Mouse (Mus musculus) megakaryocyte-erythroid progenitor cell, adult 5-6 weeks (primary cell): ENCODE results near the gene 2010106E10Rik. TPM values are rescaled to one million over a fixed set of nuclear protein-coding genes. Genes with fewer than 3 reads are reported as not detected.

Source experiments
- ATAC-seq: replicated peaks from 2 replicates; pipeline ENCODE4 v1.8.0; 2016; ENCODE audit warnings: mild to moderate bottlenecking, inconsistent platforms; ENCODE audit not compliant: severe bottlenecking, poor library complexity, low FRiP score, low TSS enrichment
- total RNA-seq, 2 experiments: library from RNA; stranded (forward) in 1 of 2; stranded (reverse) in 1 of 2; fragments of 200-1000, 215-1000 nt in 1 of 2; fragments of >200 nt in 1 of 2; fragmentation: Nextera tagmentation in 1 of 2; gene quantifications; 2 replicates each; pipeline ENCODE4 v1.2.3; 2014 to 2017

Gene 2010106E10Rik
- total RNA-seq (2014; fragmentation: Nextera tagmentation): not detected in 2 replicates
- not detected in 2 replicates for total RNA-seq (2017)

DNA sequence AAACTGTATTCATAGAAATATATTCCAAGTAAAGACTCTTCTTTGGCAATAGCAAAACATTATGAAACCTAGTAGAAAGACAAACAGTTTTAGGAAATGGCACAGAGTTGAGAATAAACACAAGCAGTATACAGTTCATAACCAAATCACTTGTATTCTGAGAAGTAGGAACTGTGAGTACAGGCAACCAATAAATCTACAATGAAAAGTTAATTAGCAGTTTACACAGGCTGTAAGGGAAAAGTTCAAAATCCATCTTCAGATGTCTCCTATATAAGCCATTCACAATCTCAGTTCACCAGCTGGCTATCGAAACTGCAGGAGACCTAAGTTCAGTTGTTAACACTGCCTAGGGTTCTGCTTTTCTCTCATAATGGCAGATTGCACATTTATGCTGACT, at the start of gene 2010106E10Rik:
TSS of gene 2010106E10Rik (plus strand) at position 301 of the 400 bp plus-strand sequence.
- no peak for ATAC-seq

DNA sequence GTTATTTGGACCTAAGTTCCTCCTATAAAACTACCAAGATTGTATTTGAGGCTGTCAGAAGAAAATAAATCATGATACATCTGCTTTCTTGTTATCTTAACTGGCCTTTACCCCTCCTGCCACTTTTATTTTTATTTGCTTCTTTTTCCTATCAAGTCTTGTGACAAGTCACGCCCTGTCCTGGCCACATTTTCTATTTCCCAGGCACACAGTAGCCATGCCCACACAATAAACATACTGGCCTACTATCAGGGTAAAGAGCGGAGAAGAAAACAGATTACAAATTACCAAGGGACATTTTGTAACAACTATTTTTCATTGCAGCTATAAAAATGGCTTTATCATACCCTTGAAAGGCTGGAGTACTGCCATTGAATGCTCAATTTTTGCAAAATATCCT, 10.6 kb downstream of the 2010106E10Rik start:
- no peak for ATAC-seq

DNA sequence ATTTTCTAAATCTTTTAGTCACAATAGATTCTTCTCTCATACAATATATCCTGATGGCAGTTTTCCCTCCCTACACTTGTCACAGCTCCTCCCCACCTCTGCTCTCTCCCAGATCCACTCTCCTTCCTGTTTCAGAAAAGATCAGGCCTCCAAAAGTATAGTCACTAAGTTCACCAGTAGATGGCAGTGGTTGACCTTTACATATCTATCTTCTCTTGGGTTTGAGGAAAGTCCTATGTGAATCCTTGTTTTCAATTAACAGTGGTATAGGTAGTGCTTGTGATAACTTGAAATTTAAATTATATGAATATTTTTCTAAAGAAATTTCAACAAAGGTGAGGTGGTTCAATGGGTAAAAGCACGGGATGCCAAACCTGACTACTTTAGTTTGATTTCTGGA, 29.7 kb downstream of the 2010106E10Rik start:
- ATAC-seq: peak; percentile 65; the same call in 1 of the 2 replicates

DNA sequence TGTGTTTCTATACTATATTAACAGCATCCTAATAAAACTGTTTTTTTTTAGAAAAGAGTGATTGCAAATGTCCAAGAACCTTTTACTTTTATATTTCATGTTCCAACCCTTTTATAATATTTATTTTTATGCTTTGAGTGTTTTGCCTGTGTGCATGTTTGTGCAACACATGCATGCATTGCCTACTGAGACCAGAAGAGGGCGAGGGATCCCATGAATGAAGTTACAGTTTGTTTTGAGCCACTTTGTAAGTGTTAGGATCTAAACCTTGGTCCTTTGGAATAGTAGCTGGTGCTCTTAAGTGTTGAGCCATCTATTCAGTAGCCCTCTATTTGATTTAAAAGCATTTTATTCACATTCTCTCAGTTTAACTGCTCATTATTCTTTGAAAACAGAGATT, 48.0 kb downstream of the 2010106E10Rik start:
- no peak for ATAC-seq

DNA sequence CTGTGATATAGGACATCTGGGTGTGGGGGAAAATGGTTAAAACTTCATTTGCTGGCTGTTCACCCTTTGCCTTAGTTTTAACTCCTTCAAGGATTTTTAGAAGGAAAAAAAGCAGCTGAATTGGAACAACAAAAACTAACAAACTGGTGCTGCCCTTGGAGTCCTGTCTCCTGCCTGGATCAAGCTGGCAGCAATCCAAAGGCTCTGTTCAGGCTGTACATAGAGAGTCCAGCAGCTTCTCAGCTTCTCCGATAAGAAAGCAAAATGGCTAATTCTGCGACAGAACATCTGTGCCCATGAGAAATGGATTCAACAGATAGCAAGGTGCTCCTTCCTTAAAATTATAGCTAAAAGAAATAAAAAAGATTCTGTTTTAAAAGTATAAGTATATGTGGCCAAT, 72.6 kb downstream of the 2010106E10Rik start:
- no peak for ATAC-seq

DNA sequence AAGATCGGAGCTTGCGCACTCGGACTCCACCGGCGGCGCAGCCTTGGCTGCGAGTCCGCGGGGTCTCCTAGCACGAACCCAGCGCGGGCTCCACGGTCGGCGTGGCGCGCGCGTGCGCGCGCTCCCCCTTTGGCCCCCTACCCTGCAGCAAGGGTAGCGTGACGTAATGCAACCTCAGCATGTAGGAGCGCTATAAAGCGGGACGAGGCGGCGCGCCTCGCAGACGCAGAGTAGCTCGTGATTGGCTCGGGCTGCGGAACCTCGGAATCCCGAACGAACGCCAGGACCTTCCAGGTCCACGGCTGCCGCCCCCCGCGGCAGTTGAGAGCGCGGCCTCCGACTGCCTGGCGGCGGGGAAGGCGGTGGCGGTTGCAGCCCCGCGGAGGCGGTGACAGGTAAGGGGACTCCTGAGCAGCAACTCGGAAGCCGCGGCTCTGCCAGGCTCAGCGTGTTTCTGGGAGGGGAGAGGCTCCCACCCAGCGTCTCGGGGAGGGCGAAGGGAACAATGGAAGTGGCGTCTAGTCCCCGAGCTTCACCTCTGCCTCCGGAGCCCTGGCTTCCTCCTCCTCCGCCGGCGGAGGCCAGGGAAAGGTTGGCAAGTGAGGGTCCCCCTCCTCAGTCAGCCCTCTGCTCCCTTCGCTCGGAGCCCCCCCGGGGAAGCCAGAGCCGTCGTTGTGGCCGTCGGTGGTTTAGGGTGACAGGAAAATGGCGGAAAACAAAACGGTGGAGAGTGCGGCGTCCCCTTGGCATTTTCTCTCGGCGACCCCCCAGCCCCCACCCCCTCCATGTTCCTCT, 105.6 kb downstream of the 2010106E10Rik start, which contains the start of gene Zfp711:
TSS of gene Zfp711 (plus strand) at position 16 of the 795 bp plus-strand sequence.
- ATAC-seq: 0 out of 2 replicates have a peak, but pooled peaks have one; percentile 30

DNA sequence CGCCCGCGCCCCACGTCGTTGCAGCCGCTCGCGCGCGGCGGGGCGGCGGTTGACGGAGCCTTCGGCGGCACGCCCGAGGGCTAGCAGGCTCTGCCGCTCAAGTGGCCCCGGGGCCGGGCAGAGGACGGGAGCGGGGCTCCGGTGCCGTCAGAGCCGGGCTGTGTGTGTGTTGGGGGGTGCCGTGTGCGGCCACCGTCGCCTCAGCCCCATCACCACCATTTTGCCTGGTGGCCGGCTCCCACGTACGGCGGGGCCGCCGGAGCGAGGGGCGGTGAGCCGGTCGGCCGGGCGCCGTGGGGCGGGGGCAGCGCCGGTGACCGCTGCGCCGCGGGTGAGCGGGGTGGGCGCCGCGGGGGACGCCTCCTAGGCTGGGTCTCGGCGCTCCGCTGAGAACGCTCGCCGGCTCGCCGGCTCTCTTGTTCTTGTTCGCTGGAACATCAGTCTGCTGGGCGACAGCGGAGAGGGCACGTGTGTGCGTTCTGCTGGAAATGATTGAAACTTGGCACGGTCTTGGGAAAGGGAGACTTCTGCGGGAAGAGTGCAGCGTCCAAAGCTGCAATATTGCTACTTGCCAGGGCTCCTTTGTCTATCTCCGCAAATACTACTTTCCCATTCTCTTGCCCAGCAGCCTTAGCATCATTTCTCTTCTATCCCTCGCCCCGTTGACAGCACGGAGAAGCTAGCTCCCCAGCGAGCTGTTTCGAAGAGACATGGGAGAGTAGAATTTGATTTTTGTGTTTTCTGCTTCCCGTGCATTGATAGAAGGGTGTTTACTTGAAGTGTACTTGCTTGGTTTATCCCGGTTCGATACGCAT, 106.4 kb downstream of the 2010106E10Rik start:
- no peak for ATAC-seq

Other genes with a start within 250 kb of the 2010106E10Rik start
- 24.9 and 42.0 TPM in 2 replicates for gene Apool, start 183.9 kb upstream of the 2010106E10Rik start, total RNA-seq (2014; fragmentation: Nextera tagmentation)
- gene Apool, start 183.9 kb upstream of the 2010106E10Rik start, total RNA-seq (2017): 33.2 and 42.2 TPM in 2 replicates
- not detected in 2 replicates for gene Satl1, start 88.5 kb upstream of the 2010106E10Rik start, total RNA-seq (2014; fragmentation: Nextera tagmentation)
- gene Satl1, start 88.5 kb upstream of the 2010106E10Rik start, total RNA-seq (2017): not detected in 2 replicates
- 0.11 TPM in 1 of 2 replicates, not detected in the other for gene Zfp711, start 105.3 kb downstream of the 2010106E10Rik start, total RNA-seq (2014; fragmentation: Nextera tagmentation)
- not detected in 2 replicates for gene Zfp711, start 105.3 kb downstream of the 2010106E10Rik start, total RNA-seq (2017)
- not detected in 2 replicates for gene Pof1b, start 203.4 kb downstream of the 2010106E10Rik start, total RNA-seq (2014; fragmentation: Nextera tagmentation)
- not detected in 2 replicates for gene Pof1b, start 203.4 kb downstream of the 2010106E10Rik start, total RNA-seq (2017)